Mouse (Mus musculus) hindbrain, embryonic 10.5 days (tissue): ENCODE results near the gene Fbxo46. TPM values are rescaled to one million over a fixed set of nuclear protein-coding genes. Genes with fewer than 3 reads are reported as not detected.

Experiments used
- DNase-seq: peaks from one replicate; pipeline ENCODE4 v3.0.0-alpha.2; 2017; ENCODE audit warnings: low spot score
- H3K27ac ChIP-seq: fragments of 300-500 bp; sonication (generic); 2 replicates; pipeline ENCODE4 v1.5.1; 2016; ENCODE audit warnings: mild to moderate bottlenecking, moderate library complexity
- H3K27me3 ChIP-seq: fragments of 300-500 bp; sonication (generic); 2 replicates; pipeline ENCODE4 v1.6.1; 2016; ENCODE audit warnings: mild to moderate bottlenecking; ENCODE audit not compliant: poor library complexity, insufficient read depth, severe bottlenecking
- H3K36me3 ChIP-seq: fragments of 300-500 bp; sonication (generic); 2 replicates; pipeline ENCODE4 v1.6.1; 2016; ENCODE audit warnings: mild to moderate bottlenecking, moderate library complexity
- H3K4me1 ChIP-seq: fragments of 300-500 bp; sonication (generic); replicated peaks from 2 replicates; pipeline ENCODE4 v1.6.1; 2016; ENCODE audit warnings: mild to moderate bottlenecking
- H3K4me3 ChIP-seq: fragments of 300-500 bp; sonication (generic); 2 replicates; pipeline ENCODE4 v1.5.1; 2016; ENCODE audit warnings: mild to moderate bottlenecking, moderate library complexity
- H3K9me3 ChIP-seq: fragments of 300-500 bp; sonication (generic); 2 replicates; pipeline ENCODE4 v1.6.1; 2016; ENCODE audit warnings: mild to moderate bottlenecking, moderate library complexity
- WGBS: fragments of 180-500 bp; shearing (Covaris S2); methylation state at CpG from one replicate; pipeline ENCODE4 v1.1.7; 2016; 5-methylcytosine and 5-hydroxymethylcytosine counted together
- polyA plus RNA-seq: library from polyadenylated mRNA; unstranded; fragments of >200 nt; fragmentation: Nextera tagmentation; extraction: Ambion mirVana; gene quantifications from 2 replicates; pipeline ENCODE4 v1.2.1, GENCODE M21; 2016

Gene Fbxo46
- polyA plus RNA-seq, 1 experiment from 2014 or later = 19.4 TPM

GRCm38 (mm10) chr7:19083701-19084100, 36.0 kb upstream of the Fbxo46 start, which contains the start of gene Dmpk:
TSS of gene Dmpk (plus strand) at chr7:19083849.
- no peak for DNase-seq
- peaks cover 12% of the 10 kb centered on the region for H3K27me3 ChIP-seq
- H3K27ac ChIP-seq = 0 out of 2 replicates have a peak within 1 kb of the TSS, but pooled peaks have one; percentile 0
- peaks cover 52% of the 10 kb centered on the region for H3K4me1 ChIP-seq
- no peaks in the 10 kb centered on the region for H3K9me3 ChIP-seq
- H3K4me3 ChIP-seq = peak within 1 kb of the TSS; percentile 27
- 42% methylated on average over 10 of the region's 10 CpGs for WGBS
- H3K36me3 ChIP-seq = peaks cover 82% of the 10 kb centered on the region

- H3K36me3 ChIP-seq = peaks cover 82% of the 10 kb centered on the region
- WGBS = 75% methylated on average over 6 of the region's 6 CpGs
Measured at GRCm38 (mm10) chr7:19084277-19084771, 35.3 kb upstream of the Fbxo46 start.

GRCm38 (mm10) chr7:19084921-19085473, 34.7 kb upstream of the Fbxo46 start:
- H3K9me3 ChIP-seq = no peaks in the 10 kb centered on the region

More at GRCm38 (mm10) chr7:19084277-19084771, 35.3 kb upstream of the Fbxo46 start:
- Histone ChIP-seq H3K27ac (0 out of 2 replicates have a peak overlapping the region, but pooled peaks have one; percentile 0), H3K9me3 (no peaks in the 10 kb centered on the region), H3K4me1 (peaks cover 54% of the 10 kb centered on the region), H3K4me3 (peak overlapping the region; percentile 26; the same call in 1 of the 2 replicates), H3K27me3 (peaks cover 12% of the 10 kb centered on the region)
- no peak for DNase-seq

GRCm38 (mm10) chr7:19085495-19085894, 34.2 kb upstream of the Fbxo46 start:
- WGBS = 13% methylated on average over 6 of the region's 6 CpGs
- peaks cover 54% of the 10 kb centered on the region for H3K4me1 ChIP-seq
- peaks cover 82% of the 10 kb centered on the region for H3K36me3 ChIP-seq
- H3K4me3 ChIP-seq = peak overlapping the region; percentile 27
- H3K9me3 ChIP-seq = no peaks in the 10 kb centered on the region
- H3K27ac ChIP-seq = 0 out of 2 replicates have a peak overlapping the region, but pooled peaks have one; percentile 46
- DNase-seq = no peak
- H3K27me3 ChIP-seq = peaks cover 17% of the 10 kb centered on the region

More at GRCm38 (mm10) chr7:19084921-19085473, 34.7 kb upstream of the Fbxo46 start:
- no peak for DNase-seq
- WGBS = 25% methylated on average over 9 of the region's 9 CpGs
- H3K4me1 ChIP-seq = peaks cover 54% of the 10 kb centered on the region
- peaks cover 82% of the 10 kb centered on the region for H3K36me3 ChIP-seq
- H3K27ac ChIP-seq = 0 out of 2 replicates have a peak overlapping the region, but pooled peaks have one; percentile 46
- H3K27me3 ChIP-seq = peaks cover 12% of the 10 kb centered on the region
- peak overlapping the region; percentile 27; the same call in 1 of the 2 replicates for H3K4me3 ChIP-seq

- WGBS = 9% methylated on average over 14 of the region's 14 CpGs
- DNase-seq = no peak
Measured at GRCm38 (mm10) chr7:19086042-19086441, 33.6 kb upstream of the Fbxo46 start.

GRCm38 (mm10) chr7:19086760-19087159, 32.9 kb upstream of the Fbxo46 start:
- H3K9me3 ChIP-seq = no peaks in the 10 kb centered on the region
- H3K36me3 ChIP-seq = peaks cover 82% of the 10 kb centered on the region
- H3K27me3 ChIP-seq = peaks cover 29% of the 10 kb centered on the region
- H3K4me3 ChIP-seq = no peak overlapping the region
- no peak for DNase-seq
- 59% methylated on average over 18 of the region's 18 CpGs for WGBS
- peaks cover 57% of the 10 kb centered on the region for H3K4me1 ChIP-seq
- no peak overlapping the region for H3K27ac ChIP-seq

More at GRCm38 (mm10) chr7:19086042-19086441, 33.6 kb upstream of the Fbxo46 start:
- H3K27ac ChIP-seq = 0 out of 2 replicates have a peak overlapping the region, but pooled peaks have one; percentile 29
- peaks cover 54% of the 10 kb centered on the region for H3K4me1 ChIP-seq
- H3K27me3 ChIP-seq = peaks cover 22% of the 10 kb centered on the region
- H3K4me3 ChIP-seq = peak overlapping the region; percentile 27
- H3K36me3 ChIP-seq = peaks cover 82% of the 10 kb centered on the region
- no peaks in the 10 kb centered on the region for H3K9me3 ChIP-seq

GRCm38 (mm10) chr7:19088813-19089212, 30.8 kb upstream of the Fbxo46 start:
- WGBS = 43% methylated on average over 10 of the region's 10 CpGs
- no peak overlapping the region for H3K4me3 ChIP-seq
- peaks cover 37% of the 10 kb centered on the region for H3K27me3 ChIP-seq
- peak; percentile 68 for DNase-seq
- no peaks in the 10 kb centered on the region for H3K9me3 ChIP-seq
- no peak overlapping the region for H3K27ac ChIP-seq
- peaks cover 57% of the 10 kb centered on the region for H3K4me1 ChIP-seq
- H3K36me3 ChIP-seq = peaks cover 65% of the 10 kb centered on the region

GRCm38 (mm10) chr7:19091913-19092312, 27.7 kb upstream of the Fbxo46 start:
- WGBS = 28% methylated on average over 16 of the region's 17 CpGs
- H3K27ac ChIP-seq = peak overlapping the region; percentile 98; the same call in 1 of the 2 replicates
- peaks cover 31% of the 10 kb centered on the region for H3K27me3 ChIP-seq
- no peak for DNase-seq
- peaks cover 56% of the 10 kb centered on the region for H3K36me3 ChIP-seq
- H3K4me3 ChIP-seq = peak overlapping the region; percentile 79
- peaks cover 59% of the 10 kb centered on the region for H3K4me1 ChIP-seq
- no peaks in the 10 kb centered on the region for H3K9me3 ChIP-seq

GRCm38 (mm10) chr7:19092381-19093173, 27.1 kb upstream of the Fbxo46 start:
- Histone ChIP-seq H3K27ac (peak overlapping the region; percentile 98), H3K4me1 (peaks cover 66% of the 10 kb centered on the region), H3K27me3 (peaks cover 25% of the 10 kb centered on the region), H3K36me3 (peaks cover 56% of the 10 kb centered on the region), H3K4me3 (peak overlapping the region; percentile 79), H3K9me3 (no peaks in the 10 kb centered on the region)
- DNase-seq = peak; percentile 87
- WGBS = 4% methylated on average over 38 of the region's 38 CpGs

GRCm38 (mm10) chr7:19093174-19093521, 26.5 kb upstream of the Fbxo46 start:
- 0% methylated on average over 13 of the region's 15 CpGs for WGBS
- peak overlapping the region; percentile 98 for H3K27ac ChIP-seq
- H3K4me1 ChIP-seq = peaks cover 68% of the 10 kb centered on the region
- peak overlapping the region; percentile 79 for H3K4me3 ChIP-seq
- peak; percentile 88 for DNase-seq
- no peaks in the 10 kb centered on the region for H3K9me3 ChIP-seq
- H3K27me3 ChIP-seq = peaks cover 25% of the 10 kb centered on the region
- peaks cover 56% of the 10 kb centered on the region for H3K36me3 ChIP-seq

GRCm38 (mm10) chr7:19093537-19094385, 25.9 kb upstream of the Fbxo46 start:
- Histone ChIP-seq H3K27me3 (peaks cover 25% of the 10 kb centered on the region), H3K9me3 (no peaks in the 10 kb centered on the region), H3K4me3 (peak overlapping the region; percentile 79), H3K27ac (peak overlapping the region; percentile 98), H3K4me1 (peaks cover 68% of the 10 kb centered on the region), H3K36me3 (peaks cover 54% of the 10 kb centered on the region)
- DNase-seq = peak; percentile 99
- under 1% methylated on average over 45 of the region's 45 CpGs for WGBS

- Histone ChIP-seq H3K27ac (peak within 1 kb of the TSS; percentile 98), H3K4me3 (peak within 1 kb of the TSS; percentile 79), H3K27me3 (peaks cover 25% of the 10 kb centered on the region), H3K9me3 (no peaks in the 10 kb centered on the region), H3K4me1 (peaks cover 68% of the 10 kb centered on the region), H3K36me3 (peaks cover 47% of the 10 kb centered on the region)
- no peak for DNase-seq
- WGBS = under 1% methylated on average over 30 of the region's 36 CpGs
Measured at GRCm38 (mm10) chr7:19094471-19094825, 25.2 kb upstream of the Fbxo46 start, which contains the start of gene Six5. TSS of gene Six5 (plus strand) at chr7:19094594.
